Mouse (Mus musculus) midbrain, embryonic 12.5 days (tissue): Measurements from ENCODE around the gene Slc35b4. TPM values are rescaled to one million over a fixed set of nuclear protein-coding genes. Genes with fewer than 3 reads are reported as not detected.

ENCODE experiments used
- ATAC-seq: fragments of 200-750 bp; cut with Nextera tagmentation; 2 replicates; pipeline ENCODE4 v1.8.0; 2017; ENCODE audit warnings: low read depth, moderate TSS enrichment, moderate library complexity; ENCODE audit not compliant: low FRiP score
- H3K27ac ChIP-seq: fragments of 300-500 bp; sonication (generic); replicated peaks from 2 replicates; pipeline ENCODE4 v1.5.1; 2016; ENCODE audit warnings: mild to moderate bottlenecking
- H3K27me3 ChIP-seq: fragments of 300-500 bp; sonication (generic); 2 replicates; pipeline ENCODE4 v1.6.1; 2016; ENCODE audit warnings: mild to moderate bottlenecking
- H3K36me3 ChIP-seq: fragments of 300-500 bp; sonication (generic); 2 replicates; pipeline ENCODE4 v1.6.1; 2016
- H3K4me1 ChIP-seq: fragments of 300-500 bp; sonication (generic); 2 replicates; pipeline ENCODE4 v1.6.1; 2016
- H3K4me2 ChIP-seq: fragments of 300-500 bp; sonication (generic); replicated peaks from 2 replicates; pipeline ENCODE4 v1.6.1; 2016; ENCODE audit warnings: mild to moderate bottlenecking, moderate library complexity
- H3K4me3 ChIP-seq: fragments of 300-500 bp; sonication (generic); 2 replicates; pipeline ENCODE4 v1.5.1; 2016; ENCODE audit warnings: mild to moderate bottlenecking
- H3K9ac ChIP-seq: fragments of 300-500 bp; sonication (generic); replicated peaks from 2 replicates; pipeline ENCODE4 v1.6.1; 2016; ENCODE audit warnings: mild to moderate bottlenecking, moderate library complexity
- H3K9me3 ChIP-seq: fragments of 300-500 bp; sonication (generic); 2 replicates; pipeline ENCODE4 v1.6.1; 2016; ENCODE audit warnings: mild to moderate bottlenecking
- WGBS: fragments of 180-500 bp; shearing (Covaris S2); methylation state at CpG from one replicate; pipeline ENCODE4 v1.1.7; 2016; 5-methylcytosine and 5-hydroxymethylcytosine counted together
- polyA plus RNA-seq: library from polyadenylated mRNA; unstranded; fragments of >200 nt; fragmentation: Nextera tagmentation; extraction: Ambion mirVana; gene quantifications from 2 replicates; pipeline ENCODE4 v1.2.1, GENCODE M21; 2016

The Slc35b4 gene
- polyA plus RNA-seq, 1 experiment from 2014 or later, result 42.9 TPM

GRCm38 (mm10) chr6:34149066-34149465, 27.8 kb downstream of the Slc35b4 start:
- Histone ChIP-seq H3K4me1 (peaks cover 15% of the 10 kb centered on the region), H3K9me3 (no peaks in the 10 kb centered on the region), H3K4me3 (no peak overlapping the region), H3K27me3 (no peaks in the 10 kb centered on the region), H3K36me3 (no peaks in the 10 kb centered on the region), H3K27ac (no peak overlapping the region), H3K9ac (no peak overlapping the region), H3K4me2 (no peak overlapping the region)
- no peak for ATAC-seq
- 89% methylated on average over 9 of the region's 9 CpGs for WGBS

- 88% methylated on average over 7 of the region's 7 CpGs for WGBS
- no peaks in the 10 kb centered on the region for H3K36me3 ChIP-seq
- no peak overlapping the region for H3K27ac ChIP-seq
- no peaks in the 10 kb centered on the region for H3K27me3 ChIP-seq
- peaks cover 11% of the 10 kb centered on the region for H3K4me1 ChIP-seq
- H3K9me3 ChIP-seq, result no peaks in the 10 kb centered on the region
- no peak overlapping the region for H3K4me3 ChIP-seq
- ATAC-seq, result no peak
- no peak overlapping the region for H3K9ac ChIP-seq
- no peak overlapping the region for H3K4me2 ChIP-seq
Measured at GRCm38 (mm10) chr6:34148639-34149038, 28.3 kb downstream of the Slc35b4 start.

- H3K4me3 ChIP-seq, result no peak overlapping the region
- H3K4me1 ChIP-seq, result peaks cover 6% of the 10 kb centered on the region; the same call in 1 of the 2 replicates
- H3K27ac ChIP-seq, result no peak overlapping the region
- WGBS, result 97% methylated on average over 3 of the region's 3 CpGs
- no peaks in the 10 kb centered on the region for H3K27me3 ChIP-seq
- ATAC-seq, result no peak
- no peak overlapping the region for H3K4me2 ChIP-seq
- no peaks in the 10 kb centered on the region for H3K36me3 ChIP-seq
- H3K9me3 ChIP-seq, result no peaks in the 10 kb centered on the region
- H3K9ac ChIP-seq, result no peak overlapping the region
Measured at GRCm38 (mm10) chr6:34148021-34148420, 28.9 kb downstream of the Slc35b4 start.

- WGBS, result 80% methylated on average over 6 of the region's 6 CpGs
- Histone ChIP-seq H3K4me1 (no peaks in the 10 kb centered on the region), H3K27ac (no peak overlapping the region), H3K4me3 (no peak overlapping the region), H3K9ac (no peak overlapping the region), H3K9me3 (no peaks in the 10 kb centered on the region), H3K36me3 (no peaks in the 10 kb centered on the region), H3K27me3 (no peaks in the 10 kb centered on the region), H3K4me2 (no peak overlapping the region)
- no peak for ATAC-seq
Measured at GRCm38 (mm10) chr6:34146042-34146441, 30.9 kb downstream of the Slc35b4 start.

- Histone ChIP-seq H3K4me3 (no peak overlapping the region), H3K9me3 (no peaks in the 10 kb centered on the region), H3K27me3 (no peaks in the 10 kb centered on the region), H3K36me3 (no peaks in the 10 kb centered on the region), H3K4me2 (no peak overlapping the region), H3K27ac (no peak overlapping the region), H3K9ac (no peak overlapping the region), H3K4me1 (no peaks in the 10 kb centered on the region)
- WGBS, result 77% methylated on average over 11 of the region's 11 CpGs
- ATAC-seq, result no peak
Measured at GRCm38 (mm10) chr6:34142931-34143330, 34.0 kb downstream of the Slc35b4 start.

GRCm38 (mm10) chr6:34138366-34138765, 38.5 kb downstream of the Slc35b4 start:
- Histone ChIP-seq H3K36me3 (no peaks in the 10 kb centered on the region), H3K4me3 (no peak overlapping the region), H3K27ac (no peak overlapping the region), H3K4me1 (no peaks in the 10 kb centered on the region), H3K9me3 (no peaks in the 10 kb centered on the region), H3K27me3 (no peaks in the 10 kb centered on the region), H3K9ac (no peak overlapping the region), H3K4me2 (no peak overlapping the region)
- 92% methylated on average over 3 of the region's 3 CpGs for WGBS
- no peak for ATAC-seq

GRCm38 (mm10) chr6:34132391-34132790, 44.5 kb downstream of the Slc35b4 start:
- no peak overlapping the region for H3K4me2 ChIP-seq
- H3K27ac ChIP-seq, result no peak overlapping the region
- H3K9me3 ChIP-seq, result no peaks in the 10 kb centered on the region
- WGBS, result 89% methylated on average over 9 of the region's 9 CpGs
- H3K36me3 ChIP-seq, result no peaks in the 10 kb centered on the region
- no peaks in the 10 kb centered on the region for H3K4me1 ChIP-seq
- H3K27me3 ChIP-seq, result no peaks in the 10 kb centered on the region
- no peak overlapping the region for H3K4me3 ChIP-seq
- no peak overlapping the region for H3K9ac ChIP-seq
- no peak for ATAC-seq

GRCm38 (mm10) chr6:34129261-34129660, 47.6 kb downstream of the Slc35b4 start:
- H3K27me3 ChIP-seq, result no peaks in the 10 kb centered on the region
- H3K4me3 ChIP-seq, result no peak overlapping the region
- H3K9me3 ChIP-seq, result no peaks in the 10 kb centered on the region
- no peaks in the 10 kb centered on the region for H3K36me3 ChIP-seq
- no peak overlapping the region for H3K9ac ChIP-seq
- H3K4me1 ChIP-seq, result no peaks in the 10 kb centered on the region
- no peak overlapping the region for H3K27ac ChIP-seq
- no peak for ATAC-seq
- no peak overlapping the region for H3K4me2 ChIP-seq
- WGBS, result 79% methylated on average over 2 of the region's 2 CpGs

- WGBS, result 69% methylated on average over 2 of the region's 2 CpGs
- Histone ChIP-seq H3K4me1 (no peaks in the 10 kb centered on the region), H3K4me2 (no peak overlapping the region), H3K9me3 (no peaks in the 10 kb centered on the region), H3K27ac (no peak overlapping the region), H3K4me3 (no peak overlapping the region), H3K27me3 (no peaks in the 10 kb centered on the region), H3K36me3 (no peaks in the 10 kb centered on the region), H3K9ac (no peak overlapping the region)
- no peak for ATAC-seq
Measured at GRCm38 (mm10) chr6:34124401-34124800, 52.5 kb downstream of the Slc35b4 start.

GRCm38 (mm10) chr6:34116838-34117478, 60.0 kb downstream of the Slc35b4 start:
- Histone ChIP-seq H3K27me3 (no peaks in the 10 kb centered on the region), H3K9me3 (no peaks in the 10 kb centered on the region), H3K4me1 (no peaks in the 10 kb centered on the region), H3K4me3 (no peak overlapping the region), H3K36me3 (no peaks in the 10 kb centered on the region), H3K9ac (no peak overlapping the region), H3K27ac (no peak overlapping the region), H3K4me2 (no peak overlapping the region)
- WGBS, result 93% methylated on average over 7 of the region's 7 CpGs
- no peak for ATAC-seq

- H3K4me1 ChIP-seq, result peaks cover 3% of the 10 kb centered on the region; the same call in 1 of the 2 replicates
- H3K36me3 ChIP-seq, result no peaks in the 10 kb centered on the region
- H3K27ac ChIP-seq, result no peak overlapping the region
- WGBS, result 84% methylated on average over 6 of the region's 6 CpGs
- H3K4me2 ChIP-seq, result no peak overlapping the region
- H3K9me3 ChIP-seq, result no peaks in the 10 kb centered on the region
- no peak for ATAC-seq
- H3K27me3 ChIP-seq, result no peaks in the 10 kb centered on the region
- no peak overlapping the region for H3K9ac ChIP-seq
- no peak overlapping the region for H3K4me3 ChIP-seq
Measured at GRCm38 (mm10) chr6:34111406-34111805, 65.5 kb downstream of the Slc35b4 start.

- Histone ChIP-seq H3K36me3 (no peaks in the 10 kb centered on the region), H3K9me3 (no peaks in the 10 kb centered on the region), H3K4me3 (no peak overlapping the region), H3K4me2 (no peak overlapping the region), H3K27me3 (no peaks in the 10 kb centered on the region), H3K27ac (no peak overlapping the region), H3K9ac (no peak overlapping the region), H3K4me1 (peaks cover 3% of the 10 kb centered on the region; the same call in 1 of the 2 replicates)
- no peak for ATAC-seq
- 51% methylated on average over 10 of the region's 10 CpGs for WGBS
Measured at GRCm38 (mm10) chr6:34110571-34110970, 66.3 kb downstream of the Slc35b4 start.
